Mouse (Mus musculus): ENCODE results near the gene Atg9b.

DNA sequence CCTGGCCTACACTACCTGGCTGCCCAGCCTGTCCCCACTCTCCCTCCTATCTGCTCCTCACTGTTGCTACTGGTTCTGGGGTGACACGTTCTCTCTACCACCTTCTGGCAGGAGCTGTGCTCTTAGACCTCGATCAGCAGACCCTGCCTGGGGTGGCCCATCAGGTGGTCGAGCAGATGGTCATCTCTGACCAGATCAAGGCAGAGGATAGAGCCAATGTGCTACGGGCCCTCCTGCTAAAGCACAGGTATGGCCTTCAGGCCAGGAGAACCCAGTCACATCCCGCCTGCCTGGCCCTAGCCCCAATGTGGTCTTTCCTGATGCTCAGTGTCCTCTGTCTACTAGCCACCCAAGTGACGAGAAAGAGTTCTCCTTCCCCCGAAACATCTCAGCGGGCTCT, 42.0 kb upstream of the Atg9b start:
- TF ChIP-seq CTCF (IDR thresholded peaks at IDR 0.05; ENCODE audit: borderline replicate concordance, insufficient read depth, low read length), result no peak
- no peak for TF ChIP-seq POLR2A (IDR thresholded peaks at IDR 0.05; ENCODE audit: low read depth, low read length)

All from embryonic fibroblast, embryonic 13.5 days (primary cell).